Mouse (Mus musculus): ENCODE measurements around the gene Magi1. TPM values are rescaled to one million over a fixed set of nuclear protein-coding genes. Genes with fewer than 3 reads are reported as not detected.

The Magi1 gene
- polyA plus RNA-seq, 1 experiment = 3.4 TPM

- TF ChIP-seq E2F4 (IDR thresholded peaks at IDR 0.05; ENCODE audit: insufficient read depth) (no peak), SRF (IDR thresholded peaks at IDR 0.05; ENCODE audit: control insufficient read depth, insufficient read length, low read depth) (no peak), USF1 (IDR thresholded peaks at IDR 0.05; ENCODE audit: low read depth) (no peak), POLR2A (IDR thresholded peaks at IDR 0.05; ENCODE audit: insufficient read length, low read depth) (no peak), TCF3 (IDR thresholded peaks at IDR 0.05; ENCODE audit: insufficient read length, low read depth) (no peak), MAX (IDR thresholded peaks at IDR 0.05; ENCODE audit: low read depth) (no peak), REST (IDR thresholded peaks at IDR 0.05; ENCODE audit: insufficient read depth, insufficient read length) (no peak), CEBPB (IDR thresholded peaks at IDR 0.05; ENCODE audit: insufficient read depth, poor library complexity, severe bottlenecking) (no peak), TCF12 (IDR thresholded peaks at IDR 0.05; ENCODE audit: insufficient read depth, poor library complexity, severe bottlenecking) (no peak), POLR2AphosphoS2 (IDR thresholded peaks at IDR 0.05; ENCODE audit: insufficient read length, low read depth) (no peak), MYOD1 (IDR thresholded peaks at IDR 0.05; ENCODE audit: control insufficient read depth in 1 of 3, insufficient read length in 2 of 3, low read depth in 2 of 3) (no peak), MYOG (IDR thresholded peaks at IDR 0.05; ENCODE audit: control insufficient read depth in 1 of 3, insufficient read depth in 1 of 3, insufficient read length in 2 of 3, low read depth in 2 of 3) (no peak)
- Histone ChIP-seq H3K36me3 (ENCODE audit: control insufficient read depth, insufficient read depth) (no peaks in the 10 kb centered on the region), H3K4me3 (no peak overlapping the region), H3ac (ENCODE audit: control insufficient read depth, insufficient read length) (no peak overlapping the region), H3K79me2 (ENCODE audit: control insufficient read depth, insufficient read depth) (no peaks in the 10 kb centered on the region), H3K4me2 (ENCODE audit: low read depth) (no peak overlapping the region), H3K27me3 (ENCODE audit: control insufficient read depth, insufficient read depth, insufficient read length) (no peaks in the 10 kb centered on the region)
These were observed 525.6 kb downstream of the Magi1 start for GRCm38 (mm10) chr6:93758114-93758513.

- H3K4me2 ChIP-seq (ENCODE audit: low read depth) = no peak overlapping the region
- no peaks in the 10 kb centered on the region for H3K36me3 ChIP-seq (ENCODE audit: control insufficient read depth, insufficient read depth)
- H3K27me3 ChIP-seq (ENCODE audit: control insufficient read depth, insufficient read depth, insufficient read length) = no peaks in the 10 kb centered on the region
- no peak overlapping the region for H3K4me3 ChIP-seq
- H3ac ChIP-seq (ENCODE audit: control insufficient read depth, insufficient read length) = no peak overlapping the region
- TF ChIP-seq TCF12 (IDR thresholded peaks at IDR 0.05; ENCODE audit: insufficient read depth, poor library complexity, severe bottlenecking) = no peak
- no peak for TF ChIP-seq MAX (IDR thresholded peaks at IDR 0.05; ENCODE audit: low read depth)
- no peak for TF ChIP-seq USF1 (IDR thresholded peaks at IDR 0.05; ENCODE audit: low read depth)
- TF ChIP-seq E2F4 (IDR thresholded peaks at IDR 0.05; ENCODE audit: insufficient read depth) = no peak
- TF ChIP-seq TCF3 (IDR thresholded peaks at IDR 0.05; ENCODE audit: insufficient read length, low read depth) = no peak
- TF ChIP-seq MYOG (IDR thresholded peaks at IDR 0.05; ENCODE audit: control insufficient read depth in 1 of 3, insufficient read depth in 1 of 3, insufficient read length in 2 of 3, low read depth in 2 of 3) = no peak
- no peak for TF ChIP-seq POLR2A (IDR thresholded peaks at IDR 0.05; ENCODE audit: insufficient read length, low read depth)
- no peak for TF ChIP-seq REST (IDR thresholded peaks at IDR 0.05; ENCODE audit: insufficient read depth, insufficient read length)
- TF ChIP-seq MYOD1 (IDR thresholded peaks at IDR 0.05; ENCODE audit: control insufficient read depth in 1 of 3, insufficient read length in 2 of 3, low read depth in 2 of 3) = no peak
- TF ChIP-seq SRF (IDR thresholded peaks at IDR 0.05; ENCODE audit: control insufficient read depth, insufficient read length, low read depth) = no peak
- no peak for TF ChIP-seq CEBPB (IDR thresholded peaks at IDR 0.05; ENCODE audit: insufficient read depth, poor library complexity, severe bottlenecking)
- no peak for TF ChIP-seq POLR2AphosphoS2 (IDR thresholded peaks at IDR 0.05; ENCODE audit: insufficient read length, low read depth)
- no peaks in the 10 kb centered on the region for H3K79me2 ChIP-seq (ENCODE audit: control insufficient read depth, insufficient read depth)
These were observed 526.2 kb downstream of the Magi1 start for GRCm38 (mm10) chr6:93757353-93758087.

- TF ChIP-seq POLR2AphosphoS2 (IDR thresholded peaks at IDR 0.05; ENCODE audit: insufficient read length, low read depth) = no peak
- TF ChIP-seq TCF12 (IDR thresholded peaks at IDR 0.05; ENCODE audit: insufficient read depth, poor library complexity, severe bottlenecking) = no peak
- TF ChIP-seq TCF3 (IDR thresholded peaks at IDR 0.05; ENCODE audit: insufficient read length, low read depth) = no peak
- TF ChIP-seq SRF (IDR thresholded peaks at IDR 0.05; ENCODE audit: control insufficient read depth, insufficient read length, low read depth) = no peak
- TF ChIP-seq E2F4 (IDR thresholded peaks at IDR 0.05; ENCODE audit: insufficient read depth) = no peak
- no peak for TF ChIP-seq MYOG (IDR thresholded peaks at IDR 0.05; ENCODE audit: control insufficient read depth in 1 of 3, insufficient read depth in 1 of 3, insufficient read length in 2 of 3, low read depth in 2 of 3)
- TF ChIP-seq POLR2A (IDR thresholded peaks at IDR 0.05; ENCODE audit: insufficient read length, low read depth) = no peak
- TF ChIP-seq CEBPB (IDR thresholded peaks at IDR 0.05; ENCODE audit: insufficient read depth, poor library complexity, severe bottlenecking) = no peak
- no peak for TF ChIP-seq MAX (IDR thresholded peaks at IDR 0.05; ENCODE audit: low read depth)
- no peak for TF ChIP-seq MYOD1 (IDR thresholded peaks at IDR 0.05; ENCODE audit: control insufficient read depth in 1 of 3, insufficient read length in 2 of 3, low read depth in 2 of 3)
- no peak for TF ChIP-seq REST (IDR thresholded peaks at IDR 0.05; ENCODE audit: insufficient read depth, insufficient read length)
- no peak for TF ChIP-seq USF1 (IDR thresholded peaks at IDR 0.05; ENCODE audit: low read depth)
- Histone ChIP-seq H3K27me3 (ENCODE audit: control insufficient read depth, insufficient read depth, insufficient read length) (no peaks in the 10 kb centered on the region), H3K79me2 (ENCODE audit: control insufficient read depth, insufficient read depth) (no peaks in the 10 kb centered on the region), H3ac (ENCODE audit: control insufficient read depth, insufficient read length) (no peak overlapping the region), H3K36me3 (ENCODE audit: control insufficient read depth, insufficient read depth) (no peaks in the 10 kb centered on the region), H3K4me3 (no peak overlapping the region), H3K4me2 (ENCODE audit: low read depth) (no peak overlapping the region)
These were observed 540.6 kb downstream of the Magi1 start for GRCm38 (mm10) chr6:93743145-93743544.

- Histone ChIP-seq H3K27me3 (ENCODE audit: control insufficient read depth, insufficient read depth, insufficient read length) (no peaks in the 10 kb centered on the region), H3K36me3 (ENCODE audit: control insufficient read depth, insufficient read depth) (no peaks in the 10 kb centered on the region), H3K4me3 (no peak overlapping the region), H3ac (ENCODE audit: control insufficient read depth, insufficient read length) (no peak overlapping the region), H3K4me2 (ENCODE audit: low read depth) (no peak overlapping the region), H3K79me2 (ENCODE audit: control insufficient read depth, insufficient read depth) (no peaks in the 10 kb centered on the region)
- TF ChIP-seq POLR2A (IDR thresholded peaks at IDR 0.05; ENCODE audit: insufficient read length, low read depth) (no peak), USF1 (IDR thresholded peaks at IDR 0.05; ENCODE audit: low read depth) (no peak)
These were observed 543.9 kb downstream of the Magi1 start for GRCm38 (mm10) chr6:93739786-93740185.

Measured in myocyte (in vitro differentiated cells).